Mouse (Mus musculus): Measurements from ENCODE around the gene Barhl1. TPM values are rescaled to one million over a fixed set of nuclear protein-coding genes. Genes with fewer than 3 reads are reported as not detected.
A peak's percentile ranks its signal among the peaks of the same experiment; 100 is the strongest.

Barhl1 gene
- polyA plus RNA-seq, 1 experiment from 2014 or later, result not detected

GRCm38 (mm10) chr2:28909186-28909817, 7.2 kb downstream of the Barhl1 start:
- no peak for DNase-seq
- no peaks in the 10 kb centered on the region for H3K9me3 ChIP-seq (ENCODE audit: low read length)
- no peak for TF ChIP-seq EP300 (IDR thresholded peaks at IDR 0.05; ENCODE audit: low read depth)
- TF ChIP-seq CTCF (IDR thresholded peaks at IDR 0.05; ENCODE audit: low read depth), result no peak
- peaks cover 66% of the 10 kb centered on the region for H3K27me3 ChIP-seq (ENCODE audit: insufficient read depth, low read length)
- no peak overlapping the region for H3K4me3 ChIP-seq (ENCODE audit: low read depth, low read length)
- no peak overlapping the region for H3K27ac ChIP-seq (ENCODE audit: low read depth)
- no peak overlapping the region for H3K9ac ChIP-seq (replicated peaks)
- peaks cover 9% of the 10 kb centered on the region for H3K36me3 ChIP-seq (replicated peaks; ENCODE audit: insufficient read depth, low read length)
- H3K4me2 ChIP-seq (ENCODE audit: low read depth, low read length), result 0 out of 2 replicates have a peak overlapping the region, but pooled peaks have one; percentile 9
- no peak for ATAC-seq
- no peaks in the 10 kb centered on the region for H3K4me1 ChIP-seq (ENCODE audit: insufficient read depth)
- 3% methylated on average over 38 of the region's 41 CpGs for WGBS (ENCODE audit: insufficient replicate concordance)

DNA sequence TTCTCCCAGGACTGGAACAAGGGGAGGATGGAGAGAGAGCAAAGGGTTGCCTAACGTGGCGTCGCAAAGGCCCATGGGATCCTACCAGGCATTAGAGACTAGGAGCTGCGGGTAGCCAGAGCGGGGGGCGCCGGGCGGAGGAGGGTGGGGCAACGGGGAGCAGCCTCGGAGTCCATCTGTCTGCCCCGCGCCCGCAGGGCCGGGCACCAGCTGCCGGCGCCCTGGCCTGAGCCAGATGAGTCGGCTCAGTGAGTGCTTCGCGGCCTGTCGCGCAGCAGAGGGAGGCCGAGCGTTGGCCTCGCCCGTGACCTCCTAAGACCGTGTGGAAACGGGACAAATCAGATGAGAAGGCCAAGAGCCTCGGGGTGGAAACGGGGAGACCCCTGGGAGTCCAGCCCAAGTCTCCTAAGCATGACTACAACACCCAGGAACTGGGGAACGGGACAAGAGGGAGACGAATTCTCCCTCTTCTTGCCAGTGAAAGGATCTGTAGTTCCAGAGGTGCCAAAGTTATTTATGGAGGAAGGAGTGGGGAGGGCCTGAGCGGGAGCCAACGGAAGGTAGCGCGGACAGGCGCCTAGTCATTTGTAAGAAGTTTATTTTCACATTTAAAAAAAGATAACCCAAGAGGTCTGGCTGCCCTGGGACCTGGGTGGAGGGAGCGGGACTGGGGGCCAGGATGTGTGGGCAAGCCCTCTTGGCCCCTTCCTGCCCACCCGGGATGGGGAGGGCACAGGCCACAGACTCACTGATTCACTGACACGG, 7.9 kb downstream of the Barhl1 start:
- Histone ChIP-seq H3K27me3 (ENCODE audit: insufficient read depth, low read length) (peaks cover 59% of the 10 kb centered on the region), H3K9ac (replicated peaks) (no peak overlapping the region), H3K9me3 (ENCODE audit: low read length) (no peaks in the 10 kb centered on the region), H3K4me2 (ENCODE audit: low read depth, low read length) (no peak overlapping the region), H3K4me3 (ENCODE audit: low read depth, low read length) (0 out of 2 replicates have a peak overlapping the region, but pooled peaks have one; percentile 8), H3K27ac (ENCODE audit: low read depth) (no peak overlapping the region), H3K36me3 (replicated peaks; ENCODE audit: insufficient read depth, low read length) (peaks cover 11% of the 10 kb centered on the region), H3K4me1 (ENCODE audit: insufficient read depth) (no peaks in the 10 kb centered on the region)
- no peak for TF ChIP-seq EP300 (IDR thresholded peaks at IDR 0.05; ENCODE audit: low read depth)
- TF ChIP-seq CTCF (IDR thresholded peaks at IDR 0.05; ENCODE audit: low read depth), result no peak
- ATAC-seq (no peak), DNase-seq (no peak)
- 2% methylated on average over 38 of the region's 39 CpGs for WGBS (ENCODE audit: insufficient replicate concordance)

DNA sequence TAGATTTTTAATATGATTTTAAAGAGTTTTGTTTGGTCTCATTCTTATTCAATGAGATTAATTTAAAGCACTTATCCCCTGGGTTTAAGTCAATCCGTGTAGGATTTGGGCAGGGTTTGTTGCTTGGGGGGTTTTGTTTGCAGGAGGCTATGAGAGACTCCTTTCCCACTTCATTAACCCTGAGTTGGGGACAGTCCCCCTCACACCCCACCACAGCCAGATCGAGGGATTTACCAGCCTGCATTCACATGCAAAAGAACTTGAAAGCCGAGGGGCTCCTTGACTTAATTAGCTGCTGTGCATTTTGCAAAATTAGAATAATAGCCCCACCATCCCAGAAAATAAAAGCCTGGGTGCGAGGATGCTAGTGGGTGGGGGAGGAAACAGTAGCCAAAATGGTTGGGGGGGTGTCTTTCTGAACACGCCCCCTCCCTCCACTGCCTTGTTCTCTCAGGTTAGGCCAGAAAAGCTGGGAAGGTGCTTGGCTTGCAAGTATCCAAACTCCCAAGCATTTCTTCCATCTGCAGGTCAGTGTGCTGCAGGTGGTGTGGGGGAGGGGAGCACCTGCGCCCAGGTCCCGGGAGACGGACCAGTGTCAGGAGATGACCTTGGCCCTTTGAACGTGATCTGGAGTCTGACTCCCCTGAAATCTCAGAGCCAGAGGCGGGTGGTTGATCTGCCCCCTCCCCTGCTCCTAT, 8.6 kb downstream of the Barhl1 start:
- H3K9me3 ChIP-seq (ENCODE audit: low read length), result no peaks in the 10 kb centered on the region
- TF ChIP-seq CTCF (IDR thresholded peaks at IDR 0.05; ENCODE audit: low read depth) (no peak), EP300 (IDR thresholded peaks at IDR 0.05; ENCODE audit: low read depth) (no peak)
- no peak for DNase-seq
- H3K27me3 ChIP-seq (ENCODE audit: insufficient read depth, low read length), result peaks cover 52% of the 10 kb centered on the region
- H3K36me3 ChIP-seq (replicated peaks; ENCODE audit: insufficient read depth, low read length), result peaks cover 16% of the 10 kb centered on the region
- no peak overlapping the region for H3K9ac ChIP-seq (replicated peaks)
- H3K4me3 ChIP-seq (ENCODE audit: low read depth, low read length), result no peak overlapping the region
- ATAC-seq, result no peak
- H3K27ac ChIP-seq (ENCODE audit: low read depth), result no peak overlapping the region
- no peak overlapping the region for H3K4me2 ChIP-seq (ENCODE audit: low read depth, low read length)
- no peaks in the 10 kb centered on the region for H3K4me1 ChIP-seq (ENCODE audit: insufficient read depth)
- 16% methylated on average over 10 of the region's 10 CpGs for WGBS (ENCODE audit: insufficient replicate concordance)

GRCm38 (mm10) chr2:28905561-28905960, 10.9 kb downstream of the Barhl1 start:
- Histone ChIP-seq H3K4me1 (ENCODE audit: insufficient read depth) (no peaks in the 10 kb centered on the region), H3K4me2 (ENCODE audit: low read depth, low read length) (no peak overlapping the region), H3K9ac (replicated peaks) (no peak overlapping the region), H3K36me3 (replicated peaks; ENCODE audit: insufficient read depth, low read length) (peaks cover 22% of the 10 kb centered on the region), H3K4me3 (ENCODE audit: low read depth, low read length) (no peak overlapping the region), H3K9me3 (ENCODE audit: low read length) (no peaks in the 10 kb centered on the region), H3K27ac (ENCODE audit: low read depth) (no peak overlapping the region), H3K27me3 (ENCODE audit: insufficient read depth, low read length) (peaks cover 29% of the 10 kb centered on the region)
- TF ChIP-seq CTCF (IDR thresholded peaks at IDR 0.05; ENCODE audit: low read depth) (no peak), EP300 (IDR thresholded peaks at IDR 0.05; ENCODE audit: low read depth) (no peak)
- DNase-seq (no peak), ATAC-seq (no peak)
- WGBS (ENCODE audit: insufficient replicate concordance), result 67% methylated on average over 4 of the region's 4 CpGs

- Histone ChIP-seq H3K9ac (replicated peaks) (no peak overlapping the region), H3K4me2 (ENCODE audit: low read depth, low read length) (no peak overlapping the region), H3K4me1 (ENCODE audit: insufficient read depth) (no peaks in the 10 kb centered on the region), H3K4me3 (ENCODE audit: low read depth, low read length) (no peak overlapping the region), H3K36me3 (replicated peaks; ENCODE audit: insufficient read depth, low read length) (peaks cover 22% of the 10 kb centered on the region), H3K9me3 (ENCODE audit: low read length) (no peaks in the 10 kb centered on the region), H3K27me3 (ENCODE audit: insufficient read depth, low read length) (peaks cover 21% of the 10 kb centered on the region), H3K27ac (ENCODE audit: low read depth) (no peak overlapping the region)
- WGBS (ENCODE audit: insufficient replicate concordance), result 74% methylated on average over 9 of the region's 9 CpGs
- DNase-seq, result no peak
- no peak for TF ChIP-seq EP300 (IDR thresholded peaks at IDR 0.05; ENCODE audit: low read depth)
- TF ChIP-seq CTCF (IDR thresholded peaks at IDR 0.05; ENCODE audit: low read depth), result no peak
- no peak for ATAC-seq
These were observed 11.7 kb downstream of the Barhl1 start for GRCm38 (mm10) chr2:28904786-28905185.

DNA sequence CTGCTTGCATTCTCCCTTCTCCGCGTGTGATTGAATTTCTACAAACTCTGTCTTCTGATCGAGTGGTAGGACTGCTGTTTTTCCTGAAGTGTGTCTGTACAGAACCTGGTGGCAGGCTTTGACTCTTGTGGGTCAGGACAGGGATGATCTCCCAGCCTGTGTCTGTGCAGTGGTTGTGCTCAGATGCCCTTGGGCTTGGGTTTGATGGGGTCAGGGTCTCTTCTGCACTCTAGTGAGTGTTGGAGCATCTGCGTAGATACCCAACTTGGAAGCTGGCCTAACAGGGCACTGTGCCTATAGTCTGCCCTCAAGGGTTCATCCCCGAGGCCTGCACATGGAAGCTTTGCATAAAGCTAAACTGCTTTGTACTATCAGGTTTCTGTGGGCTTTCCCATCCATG, 12.6 kb downstream of the Barhl1 start:
- H3K9me3 ChIP-seq (ENCODE audit: low read length), result no peaks in the 10 kb centered on the region
- H3K27ac ChIP-seq (ENCODE audit: low read depth), result no peak overlapping the region
- H3K4me3 ChIP-seq (ENCODE audit: low read depth, low read length), result no peak overlapping the region
- H3K27me3 ChIP-seq (ENCODE audit: insufficient read depth, low read length), result peaks cover 12% of the 10 kb centered on the region
- 80% methylated on average over 5 of the region's 5 CpGs for WGBS (ENCODE audit: insufficient replicate concordance)
- H3K36me3 ChIP-seq (replicated peaks; ENCODE audit: insufficient read depth, low read length), result peaks cover 22% of the 10 kb centered on the region
- no peaks in the 10 kb centered on the region for H3K4me1 ChIP-seq (ENCODE audit: insufficient read depth)
- ATAC-seq (no peak), DNase-seq (no peak)
- no peak overlapping the region for H3K9ac ChIP-seq (replicated peaks)
- no peak overlapping the region for H3K4me2 ChIP-seq (ENCODE audit: low read depth, low read length)
- TF ChIP-seq EP300 (IDR thresholded peaks at IDR 0.05; ENCODE audit: low read depth) (no peak), CTCF (IDR thresholded peaks at IDR 0.05; ENCODE audit: low read depth) (no peak)
